Mouse (Mus musculus): ENCODE results near the gene Masp2. TPM values are rescaled to one million over a fixed set of nuclear protein-coding genes. Genes with fewer than 3 reads are reported as not detected.

Gene Masp2
- polyA plus RNA-seq, 1 experiment from 2014 or later = not detected

DNA sequence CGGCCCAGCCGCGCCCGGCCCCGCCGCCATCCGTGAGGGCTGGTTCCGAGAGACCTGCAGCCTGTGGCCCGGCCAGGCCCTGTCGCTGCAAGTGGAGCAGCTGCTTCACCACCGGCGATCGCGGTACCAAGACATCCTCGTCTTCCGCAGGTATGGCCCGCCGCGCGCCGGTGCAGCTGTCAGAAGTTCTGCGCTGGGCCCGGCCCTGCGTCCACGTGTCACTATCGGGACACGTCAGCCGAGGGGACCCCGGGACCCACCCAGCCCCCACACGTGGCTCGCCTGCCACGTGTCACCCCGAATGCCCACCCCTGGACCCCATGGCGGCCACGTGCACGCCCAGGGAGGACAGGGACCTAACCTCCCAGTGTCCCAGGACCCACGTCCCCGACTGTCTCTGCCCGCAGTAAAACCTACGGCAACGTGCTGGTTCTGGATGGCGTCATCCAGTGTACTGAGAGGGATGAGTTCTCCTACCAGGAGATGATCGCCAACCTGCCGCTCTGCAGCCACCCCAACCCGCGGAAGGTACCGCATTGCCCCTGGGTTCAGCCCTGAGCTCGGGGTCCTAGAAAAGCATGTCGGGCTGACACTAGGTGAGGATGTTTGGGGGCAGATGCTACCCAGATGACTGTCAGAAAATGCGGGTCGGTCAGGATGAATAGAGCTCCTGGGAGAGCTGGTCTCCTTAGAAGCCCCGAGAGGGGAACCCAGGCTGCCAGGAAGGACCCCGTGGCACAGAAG, 10.5 kb upstream of the Masp2 start:
- under 1% methylated on average over 51 of the region's 53 CpGs for WGBS
- H3K36me3 ChIP-seq (ENCODE audit: control insufficient read depth, insufficient read depth, low read length) = peaks cover 39% of the 10 kb centered on the region
- no peak overlapping the region for H3K27ac ChIP-seq (ENCODE audit: low read length)
- peak overlapping the region; percentile 60 for H3K4me2 ChIP-seq (replicated peaks; ENCODE audit: low read depth, low read length)
- H3K4me1 ChIP-seq (ENCODE audit: control insufficient read depth, insufficient read depth, low read length) = peaks cover 6% of the 10 kb centered on the region
- peak; percentile 44 for ATAC-seq (ENCODE audit: insufficient number of reproducible peaks, insufficient read depth, low FRiP score, low read depth)
- no peaks in the 10 kb centered on the region for H3K27me3 ChIP-seq (ENCODE audit: control insufficient read depth, insufficient read depth, low read length)
- H3K4me3 ChIP-seq (ENCODE audit: low read depth, low read length) = peak overlapping the region; percentile 94
- H3K9me3 ChIP-seq (ENCODE audit: control insufficient read depth, low read depth, low read length) = no peaks in the 10 kb centered on the region
- peak overlapping the region; percentile 81 for H3K9ac ChIP-seq (replicated peaks; ENCODE audit: low read depth, low read length)

DNA sequence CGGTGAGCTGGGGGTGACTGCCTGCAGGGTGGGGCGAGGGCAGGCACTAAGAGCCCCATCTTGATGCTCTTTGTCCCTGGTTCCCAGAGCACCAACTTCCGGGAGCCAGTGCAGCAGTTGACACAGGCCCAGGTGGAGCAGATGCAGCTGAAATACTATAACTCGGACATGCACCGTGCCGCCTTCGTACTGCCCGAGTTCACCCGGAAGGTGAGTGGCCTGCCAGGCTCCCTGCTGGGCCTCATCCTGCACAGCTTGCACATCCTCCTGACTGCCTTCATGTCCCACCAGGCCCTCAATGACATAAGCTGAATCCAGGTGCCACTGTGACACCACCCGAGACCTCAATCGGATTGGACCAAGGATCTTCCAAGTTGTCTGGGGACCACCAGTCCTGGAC, 8.4 kb upstream of the Masp2 start:
- Histone ChIP-seq H3K9ac (replicated peaks; ENCODE audit: low read depth, low read length) (no peak overlapping the region), H3K4me1 (ENCODE audit: control insufficient read depth, insufficient read depth, low read length) (peaks cover 6% of the 10 kb centered on the region), H3K4me2 (replicated peaks; ENCODE audit: low read depth, low read length) (no peak overlapping the region), H3K27me3 (ENCODE audit: control insufficient read depth, insufficient read depth, low read length) (no peaks in the 10 kb centered on the region), H3K36me3 (ENCODE audit: control insufficient read depth, insufficient read depth, low read length) (peaks cover 46% of the 10 kb centered on the region), H3K27ac (ENCODE audit: low read length) (no peak overlapping the region), H3K9me3 (ENCODE audit: control insufficient read depth, low read depth, low read length) (no peaks in the 10 kb centered on the region), H3K4me3 (ENCODE audit: low read depth, low read length) (no peak overlapping the region)
- no peak for ATAC-seq (ENCODE audit: insufficient number of reproducible peaks, insufficient read depth, low FRiP score, low read depth)
- 95% methylated on average over 11 of the region's 11 CpGs for WGBS

DNA sequence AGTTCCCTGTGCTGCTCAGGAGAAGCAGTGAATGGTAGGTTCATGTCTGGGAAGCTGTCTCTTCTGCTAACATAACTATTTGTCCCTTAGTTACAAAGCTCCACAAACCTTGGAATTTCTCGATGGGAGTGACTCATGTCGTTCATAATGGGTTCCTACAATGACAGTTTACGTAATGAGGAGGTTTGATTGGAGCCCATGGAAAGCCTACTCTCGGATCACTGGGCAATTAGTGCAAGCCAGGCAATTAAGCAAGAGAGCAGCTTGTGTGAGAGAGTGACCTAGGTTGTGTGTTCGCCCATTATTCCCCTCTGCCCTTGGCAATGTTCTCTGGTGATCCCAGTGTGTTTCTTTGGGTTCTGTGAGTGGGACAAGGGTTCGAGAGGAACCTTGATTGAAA, 6.4 kb upstream of the Masp2 start:
- Histone ChIP-seq H3K27me3 (ENCODE audit: control insufficient read depth, insufficient read depth, low read length) (no peaks in the 10 kb centered on the region), H3K4me2 (replicated peaks; ENCODE audit: low read depth, low read length) (no peak overlapping the region), H3K27ac (ENCODE audit: low read length) (no peak overlapping the region), H3K4me3 (ENCODE audit: low read depth, low read length) (no peak overlapping the region), H3K36me3 (ENCODE audit: control insufficient read depth, insufficient read depth, low read length) (peaks cover 46% of the 10 kb centered on the region), H3K9me3 (ENCODE audit: control insufficient read depth, low read depth, low read length) (no peaks in the 10 kb centered on the region), H3K4me1 (ENCODE audit: control insufficient read depth, insufficient read depth, low read length) (peaks cover 6% of the 10 kb centered on the region), H3K9ac (replicated peaks; ENCODE audit: low read depth, low read length) (no peak overlapping the region)
- no peak for ATAC-seq (ENCODE audit: insufficient number of reproducible peaks, insufficient read depth, low FRiP score, low read depth)
- WGBS = 78% methylated on average over 6 of the region's 6 CpGs

DNA sequence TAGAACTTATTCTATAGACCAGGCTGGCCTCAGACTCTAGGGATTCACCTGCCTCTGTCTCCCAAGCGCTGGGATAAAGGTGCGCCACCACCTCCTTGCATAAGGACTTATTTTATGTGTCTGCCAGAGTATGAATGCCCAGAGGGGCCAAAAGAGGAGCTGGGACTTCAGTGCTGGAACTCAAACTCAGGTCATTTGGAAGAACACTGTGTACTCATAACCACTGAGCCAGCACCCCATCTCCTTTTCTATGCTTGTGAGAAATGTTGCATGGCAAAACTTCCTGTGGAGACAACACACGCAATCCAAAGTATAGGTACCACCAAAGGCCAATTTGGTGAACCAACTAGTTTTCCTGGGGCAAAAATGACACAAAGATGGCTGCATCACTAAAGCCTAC, 5.6 kb upstream of the Masp2 start:
- H3K27ac ChIP-seq (ENCODE audit: low read length) = no peak overlapping the region
- peaks cover 46% of the 10 kb centered on the region for H3K36me3 ChIP-seq (ENCODE audit: control insufficient read depth, insufficient read depth, low read length)
- H3K4me2 ChIP-seq (replicated peaks; ENCODE audit: low read depth, low read length) = no peak overlapping the region
- no peaks in the 10 kb centered on the region for H3K27me3 ChIP-seq (ENCODE audit: control insufficient read depth, insufficient read depth, low read length)
- ATAC-seq (ENCODE audit: insufficient number of reproducible peaks, insufficient read depth, low FRiP score, low read depth) = no peak
- H3K9ac ChIP-seq (replicated peaks; ENCODE audit: low read depth, low read length) = no peak overlapping the region
- no peak overlapping the region for H3K4me3 ChIP-seq (ENCODE audit: low read depth, low read length)
- H3K4me1 ChIP-seq (ENCODE audit: control insufficient read depth, insufficient read depth, low read length) = peaks cover 6% of the 10 kb centered on the region
- no peaks in the 10 kb centered on the region for H3K9me3 ChIP-seq (ENCODE audit: control insufficient read depth, low read depth, low read length)
- 97% methylated on average over 3 of the region's 3 CpGs for WGBS

DNA sequence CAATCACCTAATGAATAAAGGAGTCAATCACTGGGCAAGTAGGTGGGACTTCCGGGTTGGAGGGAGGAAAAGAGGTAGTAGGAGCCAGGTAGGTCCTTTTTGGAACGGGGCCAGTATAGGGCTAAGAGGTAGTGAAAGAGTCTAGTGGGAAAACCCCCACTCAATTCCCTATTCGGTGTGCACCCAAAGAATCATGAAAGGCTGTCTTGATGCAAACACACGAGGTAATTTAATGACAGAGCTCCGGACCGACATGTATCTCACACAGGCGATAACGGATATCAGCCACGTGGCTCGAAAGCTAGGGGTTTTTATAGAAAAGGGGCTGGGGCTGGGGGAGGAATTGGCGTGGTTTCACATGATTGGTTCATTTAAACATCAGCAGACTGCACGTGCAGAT, 3.5 kb upstream of the Masp2 start:
- H3K4me2 ChIP-seq (replicated peaks; ENCODE audit: low read depth, low read length) = no peak overlapping the region
- no peaks in the 10 kb centered on the region for H3K9me3 ChIP-seq (ENCODE audit: control insufficient read depth, low read depth, low read length)
- H3K9ac ChIP-seq (replicated peaks; ENCODE audit: low read depth, low read length) = no peak overlapping the region
- no peaks in the 10 kb centered on the region for H3K27me3 ChIP-seq (ENCODE audit: control insufficient read depth, insufficient read depth, low read length)
- H3K4me1 ChIP-seq (ENCODE audit: control insufficient read depth, insufficient read depth, low read length) = no peaks in the 10 kb centered on the region
- no peak for ATAC-seq (ENCODE audit: insufficient number of reproducible peaks, insufficient read depth, low FRiP score, low read depth)
- WGBS = 95% methylated on average over 12 of the region's 12 CpGs
- no peak overlapping the region for H3K27ac ChIP-seq (ENCODE audit: low read length)
- H3K4me3 ChIP-seq (ENCODE audit: low read depth, low read length) = no peak overlapping the region
- peaks cover 38% of the 10 kb centered on the region for H3K36me3 ChIP-seq (ENCODE audit: control insufficient read depth, insufficient read depth, low read length)

DNA sequence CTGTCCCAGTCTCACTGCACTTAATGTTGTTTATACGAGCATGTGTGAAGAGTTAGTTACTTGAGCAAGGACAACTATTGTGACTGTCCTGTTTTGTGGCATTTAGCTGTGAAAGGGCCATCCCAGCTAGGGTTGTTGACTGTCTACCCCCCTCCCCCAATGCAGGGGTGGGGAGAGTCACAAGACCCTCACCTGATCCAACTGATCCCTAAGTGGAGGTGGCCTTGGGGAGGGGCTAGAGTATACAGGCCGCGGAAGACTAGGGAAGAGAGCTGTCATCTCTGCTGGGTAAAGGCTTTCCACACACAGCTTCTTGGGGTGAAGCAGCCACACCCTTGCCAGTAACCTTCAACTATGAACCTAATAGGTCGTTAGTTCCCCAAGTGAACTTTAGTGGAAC, 2.0 kb upstream of the Masp2 start:
- no peaks in the 10 kb centered on the region for H3K4me1 ChIP-seq (ENCODE audit: control insufficient read depth, insufficient read depth, low read length)
- 86% methylated on average over 4 of the region's 4 CpGs for WGBS
- H3K9me3 ChIP-seq (ENCODE audit: control insufficient read depth, low read depth, low read length) = no peaks in the 10 kb centered on the region
- H3K4me3 ChIP-seq (ENCODE audit: low read depth, low read length) = no peak overlapping the region
- H3K4me2 ChIP-seq (replicated peaks; ENCODE audit: low read depth, low read length) = no peak overlapping the region
- no peak overlapping the region for H3K9ac ChIP-seq (replicated peaks; ENCODE audit: low read depth, low read length)
- no peak for ATAC-seq (ENCODE audit: insufficient number of reproducible peaks, insufficient read depth, low FRiP score, low read depth)
- peaks cover 23% of the 10 kb centered on the region for H3K36me3 ChIP-seq (ENCODE audit: control insufficient read depth, insufficient read depth, low read length)
- H3K27me3 ChIP-seq (ENCODE audit: control insufficient read depth, insufficient read depth, low read length) = no peaks in the 10 kb centered on the region
- no peak overlapping the region for H3K27ac ChIP-seq (ENCODE audit: low read length)

DNA sequence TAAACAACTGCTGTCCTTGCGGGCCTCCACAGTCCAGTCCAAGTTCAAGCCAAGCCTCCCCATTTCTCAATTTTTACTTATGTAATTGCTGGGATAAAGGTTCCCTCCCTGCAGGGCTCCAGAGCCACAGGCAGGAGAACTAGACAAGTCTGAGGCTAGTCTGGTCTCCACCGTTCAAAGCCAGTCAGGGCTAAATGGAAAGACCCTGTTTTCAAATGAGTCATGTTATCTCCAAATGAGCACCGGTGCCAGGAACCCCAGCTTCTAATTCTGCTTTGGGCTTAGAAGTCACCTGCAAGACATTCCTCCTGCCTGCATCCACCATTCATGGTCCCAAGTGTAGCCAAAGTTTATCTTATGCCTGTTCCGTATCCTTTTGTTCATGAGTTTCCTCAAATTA, 483 bp upstream of the Masp2 start:
- Histone ChIP-seq H3K27me3 (ENCODE audit: control insufficient read depth, insufficient read depth, low read length) (no peaks in the 10 kb centered on the region), H3K4me1 (ENCODE audit: control insufficient read depth, insufficient read depth, low read length) (no peaks in the 10 kb centered on the region), H3K9ac (replicated peaks; ENCODE audit: low read depth, low read length) (no peak overlapping the region), H3K4me3 (ENCODE audit: low read depth, low read length) (no peak overlapping the region), H3K27ac (ENCODE audit: low read length) (no peak overlapping the region), H3K4me2 (replicated peaks; ENCODE audit: low read depth, low read length) (no peak overlapping the region), H3K36me3 (ENCODE audit: control insufficient read depth, insufficient read depth, low read length) (peaks cover 7% of the 10 kb centered on the region), H3K9me3 (ENCODE audit: control insufficient read depth, low read depth, low read length) (no peaks in the 10 kb centered on the region)
- WGBS = 78% methylated on average over 4 of the region's 4 CpGs
- no peak for ATAC-seq (ENCODE audit: insufficient number of reproducible peaks, insufficient read depth, low FRiP score, low read depth)

DNA sequence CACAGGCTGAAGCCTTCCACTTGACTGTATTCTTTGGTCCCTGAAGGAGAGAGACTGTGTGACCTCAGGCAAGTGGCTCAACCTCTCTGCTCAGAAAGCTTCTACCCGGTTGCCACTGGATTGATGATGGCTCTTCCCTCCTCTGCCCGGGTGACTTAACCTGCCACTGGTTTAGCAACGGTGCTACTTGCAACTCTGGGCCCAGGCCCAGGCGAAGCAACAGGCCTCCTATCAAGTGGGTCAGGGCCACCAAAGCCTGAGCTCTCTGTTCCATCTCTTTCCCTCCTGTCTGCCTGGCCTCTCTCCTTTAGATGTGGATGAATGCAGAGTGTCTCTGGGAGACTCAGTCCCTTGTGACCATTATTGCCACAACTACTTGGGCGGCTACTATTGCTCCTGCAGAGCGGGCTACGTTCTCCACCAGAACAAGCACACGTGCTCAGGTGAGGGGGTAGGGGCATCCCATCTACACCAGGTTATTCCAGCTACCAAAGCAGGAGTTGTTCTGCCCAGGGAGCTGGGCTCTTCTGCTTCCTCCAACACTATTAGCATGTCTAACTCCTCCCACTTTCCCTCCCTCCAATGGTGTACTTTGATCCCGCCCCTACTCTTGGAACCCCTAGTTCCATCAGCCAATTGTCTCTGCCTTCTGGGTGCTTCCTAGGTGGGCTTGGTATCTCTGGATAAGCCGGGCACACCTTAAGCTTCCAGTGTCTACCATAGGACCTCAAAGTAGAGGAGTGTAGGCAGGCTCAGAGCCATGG, 1.2 kb downstream of the Masp2 start:
- H3K4me1 ChIP-seq (ENCODE audit: control insufficient read depth, insufficient read depth, low read length) = no peaks in the 10 kb centered on the region
- no peak overlapping the region for H3K27ac ChIP-seq (ENCODE audit: low read length)
- H3K27me3 ChIP-seq (ENCODE audit: control insufficient read depth, insufficient read depth, low read length) = no peaks in the 10 kb centered on the region
- no peak overlapping the region for H3K9ac ChIP-seq (replicated peaks; ENCODE audit: low read depth, low read length)
- H3K4me3 ChIP-seq (ENCODE audit: low read depth, low read length) = no peak overlapping the region
- no peak for ATAC-seq (ENCODE audit: insufficient number of reproducible peaks, insufficient read depth, low FRiP score, low read depth)
- H3K36me3 ChIP-seq (ENCODE audit: control insufficient read depth, insufficient read depth, low read length) = no peaks in the 10 kb centered on the region; the same call in 1 of the 2 replicates
- no peak overlapping the region for H3K4me2 ChIP-seq (replicated peaks; ENCODE audit: low read depth, low read length)
- no peaks in the 10 kb centered on the region for H3K9me3 ChIP-seq (ENCODE audit: control insufficient read depth, low read depth, low read length)
- 66% methylated on average over 10 of the region's 10 CpGs for WGBS

Data from stomach, embryonic 14.5 days (tissue).